Mouse (Mus musculus): ENCODE data around the gene Gfra4. TPM values are rescaled to one million over a fixed set of nuclear protein-coding genes. Genes with fewer than 3 reads are reported as not detected.

Gfra4 gene
- polyA plus RNA-seq, 1 experiment, result not detected

- H3K4me1 ChIP-seq (ENCODE audit: control insufficient read depth, insufficient read depth, low read length), result peaks cover 16% of the 10 kb centered on the region
- 60% methylated on average over 9 of the region's 9 CpGs for WGBS
- H3K27ac ChIP-seq (ENCODE audit: insufficient read depth, low read depth, low read length), result no peak overlapping the region
- TF ChIP-seq CTCF (IDR thresholded peaks at IDR 0.05; ENCODE audit: insufficient read depth, low read depth, low read length) (no peak), POLR2A (IDR thresholded peaks at IDR 0.05; ENCODE audit: insufficient read depth, low read depth, low read length) (no peak)
- no peak overlapping the region for H3K4me3 ChIP-seq (ENCODE audit: insufficient read depth, low read depth, low read length)
These were observed 23.5 kb upstream of the Gfra4 start for GRCm38 (mm10) chr2:131066342-131066741.

DNA sequence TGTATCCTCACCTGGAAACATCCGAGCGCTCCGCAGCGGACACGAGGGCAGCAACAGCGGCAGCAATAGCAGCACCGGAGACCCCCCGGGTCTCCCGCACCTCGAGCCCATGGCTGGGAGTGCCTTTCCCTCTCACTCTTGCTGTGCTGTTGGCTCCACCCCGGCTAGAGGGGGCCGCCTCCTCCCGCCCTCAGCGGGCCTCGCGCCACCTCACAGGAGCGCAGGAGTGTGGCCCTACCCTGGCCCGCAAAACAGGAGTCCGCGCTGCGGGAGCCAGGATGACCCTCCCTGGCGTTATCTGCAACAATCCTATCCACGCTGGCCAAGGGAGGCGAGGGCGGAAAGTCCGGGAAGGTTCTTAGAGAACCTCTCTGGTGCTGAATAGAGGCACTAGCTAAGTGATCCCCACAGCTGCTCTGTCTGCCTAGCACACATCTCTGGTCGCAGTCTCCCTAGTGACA, 20.5 kb upstream of the Gfra4 start, which contains the start of gene Adam33:
TSS of gene Adam33 (minus strand) at position 411 of the 461 bp plus-strand sequence.
- WGBS, result 5% methylated on average over 27 of the region's 27 CpGs
- Histone ChIP-seq H3K4me1 (ENCODE audit: control insufficient read depth, insufficient read depth, low read length) (peaks cover 35% of the 10 kb centered on the region), H3K27ac (ENCODE audit: insufficient read depth, low read depth, low read length) (no peak within 1 kb of the TSS), H3K4me3 (ENCODE audit: insufficient read depth, low read depth, low read length) (peak within 1 kb of the TSS; percentile 32)
- TF ChIP-seq CTCF (IDR thresholded peaks at IDR 0.05; ENCODE audit: insufficient read depth, low read depth, low read length) (no peak), POLR2A (IDR thresholded peaks at IDR 0.05; ENCODE audit: insufficient read depth, low read depth, low read length) (no peak)

DNA sequence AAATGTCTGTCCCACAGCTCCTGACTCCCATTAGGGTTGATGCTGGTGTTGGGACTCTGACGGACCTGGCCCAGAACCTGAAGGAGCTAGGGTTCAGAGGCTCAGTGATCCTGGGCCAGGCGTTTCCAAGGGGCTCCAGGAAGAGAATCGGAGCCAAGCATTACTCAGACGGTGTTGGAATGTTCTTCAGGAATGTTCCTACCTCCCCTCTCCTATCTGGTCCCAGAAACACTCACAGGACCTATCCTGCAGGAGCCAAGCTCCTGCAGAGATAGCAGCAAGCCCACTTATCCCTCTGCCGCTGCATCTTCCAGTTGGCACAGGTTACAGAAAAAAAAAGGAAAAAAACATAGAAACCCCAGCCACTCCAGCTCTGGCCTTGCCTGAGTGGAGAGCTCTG, 18.7 kb upstream of the Gfra4 start:
- 72% methylated on average over 5 of the region's 5 CpGs for WGBS
- Histone ChIP-seq H3K4me1 (ENCODE audit: control insufficient read depth, insufficient read depth, low read length) (peaks cover 37% of the 10 kb centered on the region), H3K27ac (ENCODE audit: insufficient read depth, low read depth, low read length) (no peak overlapping the region), H3K4me3 (ENCODE audit: insufficient read depth, low read depth, low read length) (no peak overlapping the region)
- TF ChIP-seq POLR2A (IDR thresholded peaks at IDR 0.05; ENCODE audit: insufficient read depth, low read depth, low read length) (no peak), CTCF (IDR thresholded peaks at IDR 0.05; ENCODE audit: insufficient read depth, low read depth, low read length) (no peak)

DNA sequence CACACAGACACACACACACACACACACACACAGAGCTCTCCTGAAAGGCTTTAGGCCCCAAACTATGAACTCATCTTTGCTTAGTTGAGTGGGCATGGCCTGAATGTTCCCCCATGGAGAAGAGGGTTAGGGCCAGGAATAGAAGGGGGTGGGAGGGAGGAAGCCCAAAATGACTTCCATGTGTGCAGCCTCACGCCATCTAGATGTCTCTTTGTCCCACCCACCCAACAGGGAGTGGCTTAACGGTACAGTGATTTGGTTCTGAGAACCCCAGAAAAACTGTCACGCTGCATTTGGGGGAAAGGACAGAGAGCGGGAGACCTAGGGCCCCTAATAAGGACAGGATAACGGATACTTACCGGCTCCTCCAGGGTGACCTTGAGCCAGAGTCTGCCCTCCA, 17.9 kb upstream of the Gfra4 start:
- WGBS, result 61% methylated on average over 6 of the region's 6 CpGs
- H3K4me3 ChIP-seq (ENCODE audit: insufficient read depth, low read depth, low read length), result no peak overlapping the region
- peaks cover 39% of the 10 kb centered on the region for H3K4me1 ChIP-seq (ENCODE audit: control insufficient read depth, insufficient read depth, low read length)
- no peak for TF ChIP-seq CTCF (IDR thresholded peaks at IDR 0.05; ENCODE audit: insufficient read depth, low read depth, low read length)
- no peak overlapping the region for H3K27ac ChIP-seq (ENCODE audit: insufficient read depth, low read depth, low read length)

DNA sequence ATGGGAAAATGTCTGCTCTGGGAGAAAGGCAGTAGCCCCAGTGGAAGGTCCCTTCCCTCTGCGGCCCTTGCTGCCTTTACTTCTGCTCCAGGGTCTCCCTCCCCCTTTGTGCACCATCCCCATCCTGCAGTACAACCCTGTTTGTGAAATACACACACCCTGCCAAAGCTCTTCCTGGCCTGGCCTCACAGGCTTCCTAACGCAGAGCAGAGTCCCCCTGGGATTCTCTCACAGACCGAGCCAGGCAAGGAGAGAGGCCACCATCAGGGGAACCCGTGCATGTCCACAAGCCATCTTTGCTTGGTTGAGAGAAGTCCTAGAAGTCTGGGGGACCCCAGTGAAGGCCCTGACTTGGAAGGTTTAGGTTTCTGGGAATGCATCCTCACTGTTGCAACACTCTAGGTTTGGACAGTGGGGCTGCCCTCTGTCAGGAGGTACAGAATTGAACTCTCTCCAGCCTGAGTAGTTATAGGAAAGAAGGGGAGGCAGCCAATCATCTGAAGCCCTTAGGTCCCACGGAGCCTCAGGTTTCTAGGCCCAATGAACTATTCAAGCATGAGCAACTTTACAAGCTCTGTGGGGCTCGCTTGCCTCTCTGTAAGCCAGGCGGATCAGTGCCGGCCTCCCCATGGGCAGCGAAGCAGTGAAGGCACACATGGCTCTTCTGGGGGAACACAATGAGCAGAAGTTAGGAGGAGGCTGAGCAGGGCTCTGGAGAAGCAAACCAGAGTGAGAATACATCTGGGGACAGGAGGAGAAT, 17.1 kb upstream of the Gfra4 start:
- TF ChIP-seq POLR2A (IDR thresholded peaks at IDR 0.05; ENCODE audit: insufficient read depth, low read depth, low read length) (no peak), CTCF (IDR thresholded peaks at IDR 0.05; ENCODE audit: insufficient read depth, low read depth, low read length) (no peak)
- H3K4me3 ChIP-seq (ENCODE audit: insufficient read depth, low read depth, low read length), result no peak overlapping the region
- H3K4me1 ChIP-seq (ENCODE audit: control insufficient read depth, insufficient read depth, low read length), result peaks cover 47% of the 10 kb centered on the region
- H3K27ac ChIP-seq (ENCODE audit: insufficient read depth, low read depth, low read length), result no peak overlapping the region
- 74% methylated on average over 9 of the region's 9 CpGs for WGBS

- Histone ChIP-seq H3K4me3 (ENCODE audit: insufficient read depth, low read depth, low read length) (no peak overlapping the region), H3K27ac (ENCODE audit: insufficient read depth, low read depth, low read length) (no peak overlapping the region), H3K4me1 (ENCODE audit: control insufficient read depth, insufficient read depth, low read length) (peaks cover 53% of the 10 kb centered on the region)
- WGBS, result 15% methylated on average over 1 of the region's 1 CpGs
- TF ChIP-seq POLR2A (IDR thresholded peaks at IDR 0.05; ENCODE audit: insufficient read depth, low read depth, low read length), result no peak
- TF ChIP-seq CTCF (IDR thresholded peaks at IDR 0.05; ENCODE audit: insufficient read depth, low read depth, low read length), result no peak
These were observed 16.5 kb upstream of the Gfra4 start for GRCm38 (mm10) chr2:131059377-131059776.

GRCm38 (mm10) chr2:131058672-131059071, 15.8 kb upstream of the Gfra4 start:
- no peak overlapping the region for H3K27ac ChIP-seq (ENCODE audit: insufficient read depth, low read depth, low read length)
- no peak for TF ChIP-seq CTCF (IDR thresholded peaks at IDR 0.05; ENCODE audit: insufficient read depth, low read depth, low read length)
- TF ChIP-seq POLR2A (IDR thresholded peaks at IDR 0.05; ENCODE audit: insufficient read depth, low read depth, low read length), result no peak
- H3K4me3 ChIP-seq (ENCODE audit: insufficient read depth, low read depth, low read length), result no peak overlapping the region
- H3K4me1 ChIP-seq (ENCODE audit: control insufficient read depth, insufficient read depth, low read length), result peaks cover 60% of the 10 kb centered on the region
- 69% methylated on average over 8 of the region's 8 CpGs for WGBS

DNA sequence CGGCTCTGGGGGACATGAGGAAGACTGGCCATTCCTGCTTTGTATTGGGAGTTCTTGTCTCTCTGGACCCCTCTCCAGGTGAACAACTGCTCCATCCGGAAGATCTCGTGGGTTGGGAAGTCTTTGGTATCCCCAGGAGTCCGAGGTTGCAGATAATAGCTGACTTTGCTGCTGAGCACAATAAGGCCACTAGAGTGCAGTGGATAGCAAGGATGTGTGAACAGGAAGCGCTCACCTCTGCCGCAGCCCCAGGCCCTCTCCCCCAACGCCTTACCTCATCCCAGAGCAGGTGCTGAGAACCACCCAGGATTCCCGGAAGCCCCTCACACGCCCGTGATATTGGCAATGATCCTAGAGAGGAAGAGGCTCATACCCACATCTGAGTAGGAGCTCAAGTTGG, 13.3 kb upstream of the Gfra4 start:
- TF ChIP-seq POLR2A (IDR thresholded peaks at IDR 0.05; ENCODE audit: insufficient read depth, low read depth, low read length), result no peak
- peak; percentile 38; the same call in 1 of the 2 replicates for TF ChIP-seq CTCF (IDR thresholded peaks at IDR 0.05; ENCODE audit: insufficient read depth, low read depth, low read length)
- Histone ChIP-seq H3K27ac (ENCODE audit: insufficient read depth, low read depth, low read length) (no peak overlapping the region), H3K4me1 (ENCODE audit: control insufficient read depth, insufficient read depth, low read length) (peaks cover 49% of the 10 kb centered on the region), H3K4me3 (ENCODE audit: insufficient read depth, low read depth, low read length) (no peak overlapping the region)
- WGBS, result 5% methylated on average over 10 of the region's 10 CpGs

DNA sequence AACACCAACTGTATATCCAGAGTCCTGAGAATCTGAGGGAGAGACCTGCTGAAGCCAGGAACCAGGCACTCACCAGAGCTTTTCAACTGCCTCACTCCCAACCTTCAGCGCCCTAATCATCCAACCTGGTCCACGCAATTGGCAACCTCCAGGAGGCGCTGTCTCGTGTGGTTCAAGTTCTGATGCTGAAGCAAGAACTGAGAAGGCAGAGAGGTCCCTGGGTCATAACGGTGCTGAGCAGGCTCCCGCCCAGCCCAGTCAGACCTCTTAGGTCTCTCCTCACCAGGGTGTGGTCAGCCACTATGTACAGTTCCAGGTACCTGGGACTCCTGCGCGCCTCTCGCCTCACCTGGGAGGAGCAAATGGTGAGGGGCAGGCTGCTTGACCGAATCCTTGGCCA, 12.7 kb upstream of the Gfra4 start:
- Histone ChIP-seq H3K4me1 (ENCODE audit: control insufficient read depth, insufficient read depth, low read length) (peaks cover 44% of the 10 kb centered on the region), H3K27ac (ENCODE audit: insufficient read depth, low read depth, low read length) (no peak overlapping the region), H3K4me3 (ENCODE audit: insufficient read depth, low read depth, low read length) (no peak overlapping the region)
- TF ChIP-seq CTCF (IDR thresholded peaks at IDR 0.05; ENCODE audit: insufficient read depth, low read depth, low read length) (0 out of 2 replicates have a peak, but pooled peaks have one; percentile 39), POLR2A (IDR thresholded peaks at IDR 0.05; ENCODE audit: insufficient read depth, low read depth, low read length) (no peak)
- WGBS, result 8% methylated on average over 10 of the region's 10 CpGs
